Mouse (Mus musculus): ENCODE data around the gene Srpr. TPM values are rescaled to one million over a fixed set of nuclear protein-coding genes. Genes with fewer than 3 reads are reported as not detected.

Srpr gene
- total and polyA plus RNA-seq, 3 experiments: 42.9 to 113 (median 63.5) TPM

DNA sequence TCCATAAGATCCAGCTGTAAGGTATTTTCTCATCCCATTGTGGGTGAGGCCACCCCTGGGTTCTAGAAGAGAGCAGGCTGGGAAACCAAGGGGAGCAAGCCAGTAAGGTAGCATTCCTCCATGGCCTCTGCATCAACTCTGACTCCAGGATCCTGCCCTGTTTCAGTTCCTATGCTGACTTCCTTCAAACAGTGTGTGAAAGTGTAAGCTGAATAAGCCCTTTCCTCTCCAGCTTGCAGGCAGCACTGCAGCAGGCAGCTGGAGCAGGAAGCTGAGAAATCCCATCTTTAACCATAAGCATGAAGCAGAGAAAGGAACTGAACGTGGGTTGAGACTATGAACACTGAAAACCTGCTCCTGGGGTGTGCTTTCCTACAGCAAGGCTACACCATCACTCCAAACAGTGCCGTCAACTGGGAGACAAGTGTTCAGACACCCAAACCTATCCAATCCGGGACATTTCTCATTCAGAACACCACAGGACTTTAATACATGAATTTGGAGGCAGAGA lies 77.9 kb downstream of the Srpr start:
- DNase-seq (ENCODE audit: low read depth, low spot score): no peak
- no peaks in the 10 kb centered on the region for H3K27me3 ChIP-seq (ENCODE audit: control insufficient read depth in 1 of 2, insufficient read depth in 2 of 2, low read length in 2 of 2)
- TF ChIP-seq MAZ (IDR thresholded peaks at IDR 0.05; ENCODE audit: low read depth, low read length): no peak
- no peak for TF ChIP-seq MXI1 (IDR thresholded peaks at IDR 0.05; ENCODE audit: low read depth, low read length)
- TF ChIP-seq CHD2 (IDR thresholded peaks at IDR 0.05; ENCODE audit: low read length): no peak
- TF ChIP-seq POLR2AphosphoS5 (IDR thresholded peaks at IDR 0.05; ENCODE audit: borderline replicate concordance, low read depth, low read length): no peak
- no peak for TF ChIP-seq NELFE (IDR thresholded peaks at IDR 0.05; ENCODE audit: low read depth, low read length)
- TF ChIP-seq NRF1 (IDR thresholded peaks at IDR 0.05; ENCODE audit: insufficient read depth, low read depth, low read length, poor library complexity, severe bottlenecking): no peak
- TF ChIP-seq RCOR1 (IDR thresholded peaks at IDR 0.05; ENCODE audit: low read depth, low read length): no peak
- no peak for TF ChIP-seq CHD1 (IDR thresholded peaks at IDR 0.05; ENCODE audit: low read depth, low read length)
- TF ChIP-seq BHLHE40 (IDR thresholded peaks at IDR 0.05; ENCODE audit: borderline replicate concordance, low read depth, low read length): no peak
- TF ChIP-seq POLR2AphosphoS2 (IDR thresholded peaks at IDR 0.05; ENCODE audit: low read length): no peak
- TF ChIP-seq MYB (IDR thresholded peaks at IDR 0.05; ENCODE audit: low read depth, low read length): no peak
- TF ChIP-seq ZKSCAN1 (IDR thresholded peaks at IDR 0.05; ENCODE audit: low read depth, low read length): no peak
- no peak for TF ChIP-seq KAT2A (conservative IDR thresholded peaks at IDR 0.05; ENCODE audit: low read depth, low read length)
- peaks cover 0 to 7% of the 10 kb centered on the region in 2 experiments; a peak in 2 of 4 replicates for H3K36me3 ChIP-seq (ENCODE audit: control insufficient read depth in 1 of 2, insufficient read depth in 2 of 2, low read length in 2 of 2)
- H3K9ac ChIP-seq (ENCODE audit: control insufficient read depth, low read depth, low read length, poor library complexity, severe bottlenecking): no peak overlapping the region
- H3K79me2 ChIP-seq (ENCODE audit: control insufficient read depth, insufficient read depth, low read length, poor library complexity): no peaks in the 10 kb centered on the region
- no peak overlapping the region for H3K4me3 ChIP-seq (ENCODE audit: control insufficient read depth in 1 of 2, insufficient read depth in 1 of 2, low read depth in 2 of 2, low read length in 2 of 2)
- H3K27ac ChIP-seq (ENCODE audit: control insufficient read depth, low read depth, low read length): no peak overlapping the region
- H3K4me1 ChIP-seq (ENCODE audit: control insufficient read depth in 1 of 2, insufficient read depth in 2 of 2, low read length in 2 of 2): no peaks in the 10 kb centered on the region
- H3K9me3 ChIP-seq (replicated peaks; ENCODE audit: insufficient read depth, low read length): no peaks in the 10 kb centered on the region

GRCm38 (mm10) chr9:35278451-35278850 lies 78.5 kb downstream of the Srpr start:
- no peak overlapping the region for H3K27ac ChIP-seq (ENCODE audit: control insufficient read depth, low read depth, low read length)

More at GRCm38 (mm10) chr9:35278451-35278850, 78.5 kb downstream of the Srpr start:
- Histone ChIP-seq H3K9me3 (replicated peaks; ENCODE audit: insufficient read depth, low read length) (no peaks in the 10 kb centered on the region), H3K27me3 (ENCODE audit: control insufficient read depth in 1 of 2, insufficient read depth in 2 of 2, low read length in 2 of 2) (no peaks in the 10 kb centered on the region), H3K4me1 (ENCODE audit: control insufficient read depth in 1 of 2, insufficient read depth in 2 of 2, low read length in 2 of 2) (no peaks in the 10 kb centered on the region), H3K9ac (ENCODE audit: control insufficient read depth, low read depth, low read length, poor library complexity, severe bottlenecking) (no peak overlapping the region), H3K79me2 (ENCODE audit: control insufficient read depth, insufficient read depth, low read length, poor library complexity) (no peaks in the 10 kb centered on the region), H3K4me3 (ENCODE audit: control insufficient read depth in 1 of 2, insufficient read depth in 1 of 2, low read depth in 2 of 2, low read length in 2 of 2) (no peak overlapping the region), H3K36me3 (ENCODE audit: control insufficient read depth in 1 of 2, insufficient read depth in 2 of 2, low read length in 2 of 2) (peaks cover 0 to 4% of the 10 kb centered on the region in 2 experiments; a peak in 2 of 4 replicates)
- DNase-seq (ENCODE audit: low read depth, low spot score): no peak
- no peak for TF ChIP-seq RCOR1 (IDR thresholded peaks at IDR 0.05; ENCODE audit: low read depth, low read length)
- no peak for TF ChIP-seq SMC3 (IDR thresholded peaks at IDR 0.05; ENCODE audit: low read depth, low read length)
- no peak for TF ChIP-seq BHLHE40 (IDR thresholded peaks at IDR 0.05; ENCODE audit: borderline replicate concordance, low read depth, low read length)
- no peak for TF ChIP-seq E2F4 (IDR thresholded peaks at IDR 0.05; ENCODE audit: borderline replicate concordance, low read depth, low read length)
- no peak for TF ChIP-seq USF1 (IDR thresholded peaks at IDR 0.05; ENCODE audit: low read depth, low read length)
- TF ChIP-seq POLR2AphosphoS5 (IDR thresholded peaks at IDR 0.05; ENCODE audit: borderline replicate concordance, low read depth, low read length): no peak
- TF ChIP-seq POLR2A (IDR thresholded peaks at IDR 0.05; ENCODE audit: control insufficient read depth in 1 of 2, insufficient read depth in 1 of 2, low read depth in 1 of 2, low read length in 2 of 2, poor library complexity in 1 of 2): no peak

All from MEL (cell line).